Mouse (Mus musculus): ENCODE data around the gene Sgta. TPM values are rescaled to one million over a fixed set of nuclear protein-coding genes. Genes with fewer than 3 reads are reported as not detected.

The Sgta gene
- polyA plus RNA-seq (2015; fragmentation: Nextera tagmentation; extraction: Ambion mirVana): 119 and 124 TPM in 2 replicates

DNA sequence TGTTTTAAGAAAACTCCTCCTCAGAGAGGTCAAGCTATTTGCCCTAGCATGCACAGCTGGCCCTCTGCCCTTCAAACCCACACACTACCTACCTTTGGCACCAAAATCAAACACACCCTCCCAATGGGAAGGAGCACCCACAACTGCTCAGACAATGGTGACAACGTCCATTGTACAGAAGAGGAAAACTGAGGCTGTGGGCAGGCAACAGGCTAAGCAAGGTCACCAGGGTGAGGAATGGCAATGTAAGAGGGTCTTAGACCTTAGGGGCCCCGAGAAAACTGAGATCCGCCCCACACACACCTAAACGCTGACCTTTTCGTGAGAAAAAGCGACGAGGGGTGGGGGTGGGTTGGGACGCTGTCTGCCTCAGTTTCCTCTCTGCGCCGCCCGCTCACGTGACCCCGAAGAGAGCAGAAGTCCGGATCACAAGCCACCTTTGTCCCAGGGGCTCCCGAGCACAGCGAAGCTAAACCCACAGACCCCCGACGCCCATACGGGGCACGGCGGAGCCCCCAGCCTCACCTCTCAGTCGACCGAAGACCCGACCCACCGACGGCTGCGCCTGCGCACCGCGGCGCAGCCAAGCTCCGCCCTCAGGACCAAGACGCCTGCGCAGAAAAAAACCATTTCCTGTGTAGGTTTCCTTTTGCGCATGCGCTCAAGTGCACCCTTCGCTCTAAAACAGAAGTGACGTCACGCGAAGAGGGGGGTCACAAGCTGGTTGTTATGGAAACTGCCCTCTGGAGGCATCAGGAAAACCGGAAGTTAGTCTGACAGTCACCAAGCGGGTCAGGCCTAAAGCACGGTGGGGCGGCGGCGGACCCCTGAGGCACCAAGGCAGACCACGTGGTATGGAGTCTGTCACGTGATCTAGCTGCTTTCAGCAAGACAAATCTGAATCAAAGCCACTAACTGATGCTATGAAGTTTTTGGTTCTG, at the start of gene Sgta:
Gene Sgta, minus strand, starts transcription at position 579 of the 941 bp plus-strand sequence.
- peak within 1 kb of the TSS; percentile 67 for H3K4me3 ChIP-seq (ENCODE audit: low read depth, low read length)
- no peak within 1 kb of the TSS for H3K27ac ChIP-seq (ENCODE audit: low read depth, low read length)
- no peaks in the 10 kb centered on the region for H3K27me3 ChIP-seq (replicated peaks; ENCODE audit: control insufficient read depth, insufficient read depth, low read length)
- H3K36me3 ChIP-seq (ENCODE audit: control insufficient read depth, insufficient read depth): no peaks in the 10 kb centered on the region; the same call in 1 of the 2 replicates
- H3K9me3 ChIP-seq (ENCODE audit: control insufficient read depth): no peaks in the 10 kb centered on the region
- under 1% methylated on average over 48 of the region's 48 CpGs for WGBS
- peak within 1 kb of the TSS; percentile 65 for H3K4me2 ChIP-seq (replicated peaks; ENCODE audit: low read depth)
- no peaks in the 10 kb centered on the region; the same call in 1 of the 2 replicates for H3K4me1 ChIP-seq (replicated peaks; ENCODE audit: control insufficient read depth, insufficient read depth, low read length)
- 0 out of 2 replicates have a peak, but pooled peaks have one; percentile 7 for TF ChIP-seq CTCF (IDR thresholded peaks at IDR 0.05; ENCODE audit: low read depth)
- ATAC-seq: peak; percentile 85
- H3K9ac ChIP-seq (ENCODE audit: low read depth, low read length): peak within 1 kb of the TSS; percentile 67

DNA sequence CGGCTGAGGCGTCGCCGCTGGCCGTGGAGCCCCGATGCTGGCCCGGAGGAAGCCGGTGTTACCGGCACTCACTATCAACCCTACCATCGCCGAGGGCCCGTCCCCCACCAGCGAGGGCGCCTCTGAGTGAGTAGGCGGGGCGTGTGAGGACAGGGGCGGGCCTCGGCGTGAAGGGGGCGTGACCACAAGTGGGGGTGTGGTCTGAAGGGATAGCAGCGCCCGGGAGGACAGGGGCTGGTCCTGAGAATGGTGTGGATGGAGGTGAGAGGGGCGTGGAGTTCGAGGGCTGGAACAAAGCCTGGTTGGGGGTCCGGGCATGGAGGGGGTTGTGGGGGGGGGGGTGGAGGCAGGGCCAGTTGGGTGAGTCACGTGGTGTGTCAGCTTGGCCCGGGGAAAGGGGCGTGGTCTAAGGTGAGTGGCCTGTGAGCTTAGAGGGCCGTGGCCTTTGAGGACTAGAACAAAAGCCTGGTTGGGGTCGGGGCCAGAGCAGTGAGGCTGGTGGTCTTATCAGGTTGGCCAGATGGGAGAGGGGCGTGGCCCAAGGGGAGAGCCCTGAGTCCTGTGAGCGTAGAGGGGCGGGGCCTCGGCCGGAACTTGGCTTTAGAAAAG, 46.2 kb upstream of the Sgta start:
- Histone ChIP-seq H3K4me3 (ENCODE audit: low read depth, low read length) (peak overlapping the region; percentile 91), H3K27me3 (replicated peaks; ENCODE audit: control insufficient read depth, insufficient read depth, low read length) (no peaks in the 10 kb centered on the region), H3K9ac (ENCODE audit: low read depth, low read length) (peak overlapping the region; percentile 97), H3K36me3 (ENCODE audit: control insufficient read depth, insufficient read depth) (peaks cover 32% of the 10 kb centered on the region), H3K4me1 (replicated peaks; ENCODE audit: control insufficient read depth, insufficient read depth, low read length) (peaks cover 12% of the 10 kb centered on the region), H3K27ac (ENCODE audit: low read depth, low read length) (peak overlapping the region; percentile 100), H3K9me3 (ENCODE audit: control insufficient read depth) (no peaks in the 10 kb centered on the region), H3K4me2 (replicated peaks; ENCODE audit: low read depth) (peak overlapping the region; percentile 76)
- WGBS: under 1% methylated on average over 35 of the region's 35 CpGs
- peak; percentile 81 for ATAC-seq
- peak; percentile 66 for TF ChIP-seq CTCF (IDR thresholded peaks at IDR 0.05; ENCODE audit: low read depth)

DNA sequence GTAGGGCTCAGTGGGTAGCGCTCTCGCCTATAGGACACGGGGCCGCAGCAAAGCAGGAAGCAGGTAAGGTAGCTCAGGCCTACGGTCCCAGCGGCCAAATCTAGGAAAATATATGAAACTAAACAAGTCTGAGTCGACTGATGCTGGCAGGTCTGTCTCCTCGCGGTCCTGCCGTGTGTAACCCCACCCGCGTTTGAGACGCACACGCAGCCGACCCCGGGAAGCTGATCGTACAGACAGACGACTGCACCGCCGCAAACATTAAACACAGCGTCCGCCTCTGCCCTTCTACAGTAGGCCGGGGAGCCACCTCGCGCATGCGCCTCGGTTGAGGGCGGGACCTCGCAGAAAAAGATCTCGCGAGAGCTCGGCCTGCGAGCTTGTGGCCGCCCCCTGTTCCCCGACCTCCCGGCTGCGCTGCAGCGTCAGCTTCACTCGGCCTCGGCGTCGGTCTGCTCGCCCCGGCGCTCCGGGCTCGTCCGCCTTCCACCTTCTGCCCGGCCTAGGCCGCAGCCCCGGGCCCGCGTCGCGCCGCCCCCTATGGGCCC, 45.7 kb upstream of the Sgta start, which contains the start of gene Map2k2:
Gene Map2k2, plus strand, starts transcription at position 351 of the 548 bp plus-strand sequence.
- H3K4me2 ChIP-seq (replicated peaks; ENCODE audit: low read depth): peak within 1 kb of the TSS; percentile 76
- H3K27ac ChIP-seq (ENCODE audit: low read depth, low read length): peak within 1 kb of the TSS; percentile 100
- ATAC-seq: peak; percentile 82
- H3K4me3 ChIP-seq (ENCODE audit: low read depth, low read length): peak within 1 kb of the TSS; percentile 91
- H3K9me3 ChIP-seq (ENCODE audit: control insufficient read depth): no peaks in the 10 kb centered on the region
- H3K27me3 ChIP-seq (replicated peaks; ENCODE audit: control insufficient read depth, insufficient read depth, low read length): no peaks in the 10 kb centered on the region
- H3K9ac ChIP-seq (ENCODE audit: low read depth, low read length): peak within 1 kb of the TSS; percentile 97
- WGBS: under 1% methylated on average over 56 of the region's 56 CpGs
- no peak for TF ChIP-seq CTCF (IDR thresholded peaks at IDR 0.05; ENCODE audit: low read depth)
- H3K36me3 ChIP-seq (ENCODE audit: control insufficient read depth, insufficient read depth): peaks cover 27% of the 10 kb centered on the region
- H3K4me1 ChIP-seq (replicated peaks; ENCODE audit: control insufficient read depth, insufficient read depth, low read length): peaks cover 12% of the 10 kb centered on the region

DNA sequence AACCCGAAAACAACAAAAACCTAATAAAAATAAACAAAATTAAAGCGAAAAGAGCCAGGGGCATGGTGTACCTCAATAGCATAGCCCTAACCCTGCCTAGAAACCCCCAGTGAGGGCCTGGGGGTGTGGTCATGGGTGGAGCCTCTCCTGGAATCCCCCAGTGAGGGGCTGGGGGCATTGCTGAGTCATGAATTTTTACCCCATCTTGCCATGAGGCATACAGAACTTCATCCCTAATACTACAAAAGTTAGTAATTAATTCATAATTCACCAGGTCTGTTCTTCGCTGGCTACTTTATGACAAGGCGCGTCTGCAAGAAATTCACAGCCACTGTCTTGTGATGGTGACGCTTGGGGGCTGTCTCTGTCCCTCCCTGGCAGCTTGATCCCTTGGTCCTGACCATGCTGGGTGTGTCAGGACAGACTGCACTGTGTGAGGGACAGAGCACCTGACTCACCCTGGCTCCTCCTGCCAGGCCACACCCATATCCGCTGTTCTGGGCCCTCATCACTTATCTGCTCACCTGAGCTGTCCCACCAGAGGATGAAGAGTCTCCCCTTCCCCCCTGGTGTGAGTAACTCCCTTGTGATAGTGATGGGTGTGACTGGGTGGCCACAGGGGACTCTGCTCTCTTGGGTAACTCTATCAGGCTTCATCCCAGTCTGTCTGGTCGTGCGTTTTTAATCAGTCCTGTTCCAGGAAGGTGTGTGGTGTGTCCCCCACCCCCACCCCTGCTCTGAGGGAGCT, 35.1 kb upstream of the Sgta start:
- no peak overlapping the region for H3K9ac ChIP-seq (ENCODE audit: low read depth, low read length)
- WGBS: 38% methylated on average over 9 of the region's 9 CpGs
- peak; percentile 88 for ATAC-seq
- no peaks in the 10 kb centered on the region for H3K9me3 ChIP-seq (ENCODE audit: control insufficient read depth)
- no peaks in the 10 kb centered on the region for H3K27me3 ChIP-seq (replicated peaks; ENCODE audit: control insufficient read depth, insufficient read depth, low read length)
- H3K27ac ChIP-seq (ENCODE audit: low read depth, low read length): peak overlapping the region; percentile 89
- H3K4me2 ChIP-seq (replicated peaks; ENCODE audit: low read depth): no peak overlapping the region
- no peak overlapping the region for H3K4me3 ChIP-seq (ENCODE audit: low read depth, low read length)
- peaks cover 3% of the 10 kb centered on the region; the same call in 1 of the 2 replicates for H3K4me1 ChIP-seq (replicated peaks; ENCODE audit: control insufficient read depth, insufficient read depth, low read length)
- no peaks in the 10 kb centered on the region for H3K36me3 ChIP-seq (ENCODE audit: control insufficient read depth, insufficient read depth)
- no peak for TF ChIP-seq CTCF (IDR thresholded peaks at IDR 0.05; ENCODE audit: low read depth)

DNA sequence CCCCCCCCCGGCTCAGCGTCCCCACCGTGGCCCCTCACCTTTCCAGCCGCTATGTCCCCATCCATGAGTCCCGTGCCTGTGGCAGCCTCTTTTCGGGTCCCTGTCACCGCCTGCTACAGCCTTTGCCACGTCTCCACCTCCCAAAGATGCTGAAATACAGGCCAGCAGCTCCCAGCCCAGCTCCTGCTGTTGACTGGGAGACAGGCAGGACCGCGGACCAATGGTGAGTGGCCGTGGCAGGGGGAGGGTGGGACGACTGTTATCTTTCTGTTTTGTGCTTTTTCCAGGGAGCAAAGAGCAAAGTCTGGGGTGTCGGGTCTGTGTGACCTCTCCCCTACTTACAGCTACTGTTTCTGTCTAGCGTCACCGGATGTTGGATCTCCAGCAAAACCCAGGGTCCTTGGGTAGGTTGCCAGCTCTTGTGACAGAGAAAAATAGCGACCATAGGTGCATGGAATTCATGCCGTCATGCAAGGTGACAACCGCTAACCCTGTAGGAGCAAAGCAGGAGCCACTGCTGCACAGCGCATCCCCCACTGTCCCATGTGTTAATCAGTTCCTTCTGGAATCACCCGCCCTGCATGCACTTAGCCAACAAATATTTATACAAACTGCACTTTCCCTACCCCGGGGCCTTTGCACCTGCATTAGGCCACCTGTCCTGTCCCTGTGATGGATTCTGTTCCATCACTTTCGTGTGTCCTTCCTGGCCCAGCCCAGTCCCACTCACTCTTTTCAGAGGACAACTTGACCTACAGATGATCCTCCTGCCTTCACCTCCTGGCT, 32.7 kb upstream of the Sgta start:
- peak; percentile 76 for ATAC-seq
- peaks cover 3% of the 10 kb centered on the region; the same call in 1 of the 2 replicates for H3K4me1 ChIP-seq (replicated peaks; ENCODE audit: control insufficient read depth, insufficient read depth, low read length)

More for the DNA sequence above, 32.7 kb upstream of the Sgta start:
- H3K27ac ChIP-seq (ENCODE audit: low read depth, low read length): peak overlapping the region; percentile 89
- peaks cover 18% of the 10 kb centered on the region for H3K36me3 ChIP-seq (ENCODE audit: control insufficient read depth, insufficient read depth)
- peak overlapping the region; percentile 42 for H3K4me3 ChIP-seq (ENCODE audit: low read depth, low read length)
- H3K9me3 ChIP-seq (ENCODE audit: control insufficient read depth): no peaks in the 10 kb centered on the region
- H3K9ac ChIP-seq (ENCODE audit: low read depth, low read length): peak overlapping the region; percentile 50; the same call in 1 of the 2 replicates
- no peak for TF ChIP-seq CTCF (IDR thresholded peaks at IDR 0.05; ENCODE audit: low read depth)
- H3K27me3 ChIP-seq (replicated peaks; ENCODE audit: control insufficient read depth, insufficient read depth, low read length): no peaks in the 10 kb centered on the region
- H3K4me2 ChIP-seq (replicated peaks; ENCODE audit: low read depth): peak overlapping the region; percentile 56
- WGBS: 23% methylated on average over 21 of the region's 22 CpGs
